Mouse (Mus musculus) forebrain, embryonic 12.5 days (tissue): ENCODE results near the gene Fam161a. TPM values are rescaled to one million over a fixed set of nuclear protein-coding genes. Genes with fewer than 3 reads are reported as not detected.

Experiments used
- ATAC-seq: fragments of 200-750 bp; cut with Nextera tagmentation; 2 replicates; pipeline ENCODE4 v1.8.0; 2017; ENCODE audit warnings: moderate TSS enrichment; ENCODE audit not compliant: low FRiP score
- H3K27ac ChIP-seq: fragments of 300-500 bp; sonication (generic); 2 replicates; pipeline ENCODE4 v1.5.1; 2016; ENCODE audit warnings: mild to moderate bottlenecking
- H3K27me3 ChIP-seq: fragments of 300-500 bp; sonication (generic); 2 replicates; pipeline ENCODE4 v1.6.1; 2016; ENCODE audit warnings: mild to moderate bottlenecking
- H3K36me3 ChIP-seq: fragments of 300-500 bp; sonication (generic); replicated peaks from 2 replicates; pipeline ENCODE4 v1.6.1; 2016; ENCODE audit warnings: mild to moderate bottlenecking
- H3K4me1 ChIP-seq: fragments of 300-500 bp; sonication (generic); 2 replicates; pipeline ENCODE4 v1.6.1; 2016
- H3K4me2 ChIP-seq: fragments of 300-500 bp; sonication (generic); 2 replicates; pipeline ENCODE4 v1.6.1; 2016; ENCODE audit warnings: mild to moderate bottlenecking, moderate library complexity
- H3K4me3 ChIP-seq: fragments of 300-500 bp; sonication (generic); replicated peaks from 2 replicates; pipeline ENCODE4 v1.5.1; 2016; ENCODE audit warnings: mild to moderate bottlenecking
- H3K9ac ChIP-seq: fragments of 300-500 bp; sonication (generic); 2 replicates; pipeline ENCODE4 v1.6.1; 2016; ENCODE audit warnings: mild to moderate bottlenecking
- H3K9me3 ChIP-seq: fragments of 300-500 bp; sonication (generic); 2 replicates; pipeline ENCODE4 v1.6.1; 2016
- WGBS: fragments of 180-500 bp; shearing (Covaris S2); methylation state at CpG from one replicate; pipeline ENCODE4 v1.1.7; 2016; 5-methylcytosine and 5-hydroxymethylcytosine counted together
- polyA plus RNA-seq: library from polyadenylated mRNA; unstranded; fragments of >200 nt; fragmentation: Nextera tagmentation; extraction: Ambion mirVana; gene quantifications from 2 replicates; pipeline ENCODE4 v1.2.1, GENCODE M21; 2016

Fam161a gene
- polyA plus RNA-seq, result 2.8 and 3.2 TPM in 2 replicates

GRCm38 (mm10) chr11:23007481-23008180, at the start of gene Fam161a:
TSS of gene Fam161a (plus strand) at chr11:23007531.
- H3K36me3 ChIP-seq, result peaks cover 22% of the 10 kb centered on the region
- peak within 1 kb of the TSS; percentile 58 for H3K4me3 ChIP-seq
- WGBS, result 2% methylated on average over 22 of the region's 22 CpGs
- H3K27ac ChIP-seq, result peak within 1 kb of the TSS; percentile 89
- H3K27me3 ChIP-seq, result no peaks in the 10 kb centered on the region; the same call in 1 of the 2 replicates
- peak; percentile 95 for ATAC-seq
- peaks cover 4% of the 10 kb centered on the region for H3K4me1 ChIP-seq
- H3K9ac ChIP-seq, result peak within 1 kb of the TSS; percentile 78
- peak within 1 kb of the TSS; percentile 75 for H3K4me2 ChIP-seq
- H3K9me3 ChIP-seq, result no peaks in the 10 kb centered on the region

- no peak overlapping the region for H3K4me2 ChIP-seq
- WGBS, result 92% methylated on average over 4 of the region's 4 CpGs
Observed at GRCm38 (mm10) chr11:22957791-22958374, 49.4 kb upstream of the Fam161a start.

GRCm38 (mm10) chr11:22962101-22962500, 45.2 kb upstream of the Fam161a start:
- Histone ChIP-seq H3K27ac (no peak overlapping the region), H3K27me3 (no peaks in the 10 kb centered on the region), H3K4me2 (no peak overlapping the region), H3K9me3 (no peaks in the 10 kb centered on the region), H3K4me1 (no peaks in the 10 kb centered on the region), H3K9ac (no peak overlapping the region), H3K36me3 (peaks cover 5% of the 10 kb centered on the region; the same call in 1 of the 2 replicates), H3K4me3 (no peak overlapping the region)
- 96% methylated on average over 1 of the region's 1 CpGs for WGBS
- ATAC-seq, result 0 out of 2 replicates have a peak, but pooled peaks have one; percentile 41

More at GRCm38 (mm10) chr11:22957791-22958374, 49.4 kb upstream of the Fam161a start:
- Histone ChIP-seq H3K4me3 (no peak overlapping the region), H3K4me1 (no peaks in the 10 kb centered on the region), H3K27me3 (no peaks in the 10 kb centered on the region), H3K27ac (no peak overlapping the region), H3K9me3 (no peaks in the 10 kb centered on the region), H3K36me3 (peaks cover 4% of the 10 kb centered on the region; the same call in 1 of the 2 replicates), H3K9ac (no peak overlapping the region)
- no peak for ATAC-seq

- Histone ChIP-seq H3K27me3 (no peaks in the 10 kb centered on the region), H3K27ac (no peak overlapping the region), H3K4me1 (no peaks in the 10 kb centered on the region), H3K4me2 (no peak overlapping the region), H3K36me3 (peaks cover 9% of the 10 kb centered on the region; the same call in 1 of the 2 replicates), H3K9ac (no peak overlapping the region), H3K9me3 (no peaks in the 10 kb centered on the region), H3K4me3 (no peak overlapping the region)
- ATAC-seq, result no peak
- WGBS, result 86% methylated on average over 4 of the region's 4 CpGs
Observed at GRCm38 (mm10) chr11:22964401-22964800, 42.9 kb upstream of the Fam161a start.

- Histone ChIP-seq H3K36me3 (peaks cover 14% of the 10 kb centered on the region; the same call in 1 of the 2 replicates), H3K27me3 (no peaks in the 10 kb centered on the region), H3K9me3 (0 out of 2 replicates have a peak, but pooled peaks cover 1% of the 10 kb centered on the region), H3K9ac (no peak overlapping the region), H3K4me2 (no peak overlapping the region), H3K4me3 (no peak overlapping the region), H3K4me1 (no peaks in the 10 kb centered on the region), H3K27ac (no peak overlapping the region)
- no peak for ATAC-seq
- 85% methylated on average over 4 of the region's 4 CpGs for WGBS
Observed at GRCm38 (mm10) chr11:22965503-22965902, 41.8 kb upstream of the Fam161a start.

GRCm38 (mm10) chr11:22969486-22969885, 37.8 kb upstream of the Fam161a start:
- no peak overlapping the region for H3K4me2 ChIP-seq
- H3K9me3 ChIP-seq, result peaks cover 26% of the 10 kb centered on the region
- H3K27ac ChIP-seq, result no peak overlapping the region
- H3K36me3 ChIP-seq, result peaks cover 27% of the 10 kb centered on the region
- H3K27me3 ChIP-seq, result no peaks in the 10 kb centered on the region
- no peak overlapping the region for H3K9ac ChIP-seq
- H3K4me3 ChIP-seq, result no peak overlapping the region
- ATAC-seq, result no peak
- peaks cover 5% of the 10 kb centered on the region for H3K4me1 ChIP-seq
- 72% methylated on average over 6 of the region's 6 CpGs for WGBS

- H3K36me3 ChIP-seq, result peaks cover 27% of the 10 kb centered on the region
- 95% methylated on average over 1 of the region's 1 CpGs for WGBS
Observed at GRCm38 (mm10) chr11:22970546-22970945, 36.8 kb upstream of the Fam161a start.

GRCm38 (mm10) chr11:22971835-22972709, 35.3 kb upstream of the Fam161a start, which contains the start of gene Zrsr1:
TSS of gene Zrsr1 (plus strand) at chr11:22972005.
- Histone ChIP-seq H3K9me3 (peaks cover 26% of the 10 kb centered on the region), H3K4me3 (peak within 1 kb of the TSS; percentile 50), H3K27ac (0 out of 2 replicates have a peak within 1 kb of the TSS, but pooled peaks have one; percentile 53), H3K9ac (peak within 1 kb of the TSS; percentile 53), H3K36me3 (peaks cover 27% of the 10 kb centered on the region), H3K4me1 (peaks cover 22% of the 10 kb centered on the region), H3K4me2 (peak within 1 kb of the TSS; percentile 65), H3K27me3 (no peaks in the 10 kb centered on the region)
- peak; percentile 79 for ATAC-seq
- 54% methylated on average over 56 of the region's 56 CpGs for WGBS

More at GRCm38 (mm10) chr11:22970546-22970945, 36.8 kb upstream of the Fam161a start:
- no peak overlapping the region for H3K27ac ChIP-seq
- no peaks in the 10 kb centered on the region for H3K27me3 ChIP-seq
- peaks cover 7% of the 10 kb centered on the region for H3K4me1 ChIP-seq
- H3K4me3 ChIP-seq, result no peak overlapping the region
- ATAC-seq, result no peak
- no peak overlapping the region for H3K9ac ChIP-seq
- no peak overlapping the region for H3K4me2 ChIP-seq
- peaks cover 26% of the 10 kb centered on the region for H3K9me3 ChIP-seq

- peak overlapping the region; percentile 59 for H3K9ac ChIP-seq
- 47% methylated on average over 41 of the region's 46 CpGs for WGBS
- H3K36me3 ChIP-seq, result peaks cover 24% of the 10 kb centered on the region
- peak overlapping the region; percentile 65 for H3K4me2 ChIP-seq
- no peaks in the 10 kb centered on the region for H3K27me3 ChIP-seq
- peak overlapping the region; percentile 69; the same call in 1 of the 2 replicates for H3K27ac ChIP-seq
- ATAC-seq, result peak; percentile 71
- peaks cover 26% of the 10 kb centered on the region for H3K4me1 ChIP-seq
- peaks cover 26% of the 10 kb centered on the region for H3K9me3 ChIP-seq
- peak overlapping the region; percentile 50 for H3K4me3 ChIP-seq
Observed at GRCm38 (mm10) chr11:22972746-22973526, 34.4 kb upstream of the Fam161a start.

- Histone ChIP-seq H3K27me3 (no peaks in the 10 kb centered on the region), H3K4me2 (peak overlapping the region; percentile 65), H3K9me3 (peaks cover 26% of the 10 kb centered on the region), H3K4me3 (peak overlapping the region; percentile 50), H3K4me1 (peaks cover 26% of the 10 kb centered on the region), H3K9ac (peak overlapping the region; percentile 59), H3K27ac (peak overlapping the region; percentile 69; the same call in 1 of the 2 replicates), H3K36me3 (peaks cover 28% of the 10 kb centered on the region)
- ATAC-seq, result no peak
- WGBS, result 52% methylated on average over 14 of the region's 14 CpGs
Observed at GRCm38 (mm10) chr11:22973599-22973998, 33.7 kb upstream of the Fam161a start.

GRCm38 (mm10) chr11:22978215-22978614, 29.1 kb upstream of the Fam161a start:
- peaks cover 37% of the 10 kb centered on the region for H3K4me1 ChIP-seq
- H3K4me2 ChIP-seq, result no peak overlapping the region
- no peak overlapping the region for H3K4me3 ChIP-seq
- H3K9me3 ChIP-seq, result peaks cover 5% of the 10 kb centered on the region; the same call in 1 of the 2 replicates
- no peaks in the 10 kb centered on the region for H3K27me3 ChIP-seq
- 90% methylated on average over 3 of the region's 3 CpGs for WGBS
- no peak overlapping the region for H3K9ac ChIP-seq
- ATAC-seq, result no peak
- H3K36me3 ChIP-seq, result peaks cover 20% of the 10 kb centered on the region
- no peak overlapping the region for H3K27ac ChIP-seq
